Mouse (Mus musculus): ENCODE measurements at regions not wholly inside any gene's neighbourhood (a gene's known extent, or its start where the extent isn't known, plus 50 kb on each side); places are given as distances from the start of the nearest gene placed in this dataset.

DNA sequence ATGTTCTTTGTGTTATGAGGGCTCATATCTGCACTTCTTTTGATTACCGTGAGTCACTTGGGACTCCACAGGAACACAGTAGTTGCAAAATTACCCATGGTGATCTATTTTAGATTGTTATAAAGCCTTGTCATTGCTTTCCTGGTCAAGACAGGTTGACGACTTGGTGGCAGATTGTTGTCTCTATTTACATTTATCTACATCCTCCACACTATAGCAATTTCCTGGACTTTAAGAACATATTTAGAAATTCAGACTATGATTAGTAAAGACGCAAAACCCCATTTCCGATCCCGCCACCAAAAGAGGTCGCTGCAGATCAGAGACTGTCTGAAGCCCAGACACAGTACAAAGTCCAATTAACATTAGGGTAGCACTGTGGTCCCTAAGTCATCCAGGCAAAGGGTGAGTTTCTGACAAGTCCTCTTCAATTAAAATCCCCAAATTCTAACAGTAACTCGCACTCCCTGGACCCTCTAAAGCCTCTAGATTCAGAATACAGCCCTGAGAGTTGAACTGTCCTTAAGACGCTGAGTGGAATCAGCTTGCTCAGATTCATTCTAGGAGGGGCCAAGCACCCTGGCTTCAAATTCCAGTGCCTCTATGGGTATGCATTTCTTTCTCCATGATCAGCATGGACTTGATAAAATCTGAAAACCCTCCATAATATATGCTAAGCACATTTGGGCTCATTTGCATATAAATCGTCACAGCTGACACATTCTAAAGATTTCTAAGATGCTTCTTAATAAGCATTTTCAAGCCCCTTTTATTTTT lies 461.9 kb upstream of the BC052040 start:
- DNase-seq (ENCODE audit: low spot score in 2 of 2), result no peak

- no peak for DNase-seq (ENCODE audit: low spot score in 2 of 2)
These were observed 461.4 kb upstream of the BC052040 start for GRCm38 (mm10) chr2:115120206-115120503.

- no peak for DNase-seq (ENCODE audit: low spot score in 2 of 2)
These were observed 454.7 kb upstream of the BC052040 start for GRCm38 (mm10) chr2:115126625-115127369.

DNA sequence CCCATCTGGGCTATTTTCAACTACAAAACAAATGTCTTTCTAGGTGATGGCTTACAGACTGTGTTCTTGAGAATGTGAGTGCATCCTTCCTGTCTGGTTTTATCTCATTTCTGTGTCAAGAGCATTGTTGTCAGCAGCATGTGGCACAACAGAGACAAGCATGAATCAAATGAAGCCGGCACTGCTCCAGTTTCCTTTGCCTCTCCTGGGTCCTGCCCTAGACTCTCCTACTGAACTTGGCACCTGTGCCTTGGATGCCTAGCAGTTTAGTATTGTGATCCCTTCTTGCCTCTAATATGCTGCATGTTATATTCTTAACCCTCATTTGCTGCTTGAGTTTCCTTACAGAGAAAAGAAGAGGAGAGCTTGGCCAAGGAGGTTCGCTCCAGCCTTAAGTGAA lies 449.8 kb upstream of the BC052040 start:
- no peak for DNase-seq (ENCODE audit: low spot score in 2 of 2)

GRCm38 (mm10) chr2:115132165-115132592 lies 449.3 kb upstream of the BC052040 start:
- DNase-seq (ENCODE audit: low spot score in 2 of 2), result no peak

- no peak for DNase-seq (ENCODE audit: low spot score in 2 of 2)
These were observed 440.1 kb upstream of the BC052040 start for GRCm38 (mm10) chr2:115141416-115141815.

- no peak for DNase-seq (ENCODE audit: low spot score in 2 of 2)
These were observed 409.4 kb upstream of the BC052040 start for GRCm38 (mm10) chr2:115172111-115172510.

DNA sequence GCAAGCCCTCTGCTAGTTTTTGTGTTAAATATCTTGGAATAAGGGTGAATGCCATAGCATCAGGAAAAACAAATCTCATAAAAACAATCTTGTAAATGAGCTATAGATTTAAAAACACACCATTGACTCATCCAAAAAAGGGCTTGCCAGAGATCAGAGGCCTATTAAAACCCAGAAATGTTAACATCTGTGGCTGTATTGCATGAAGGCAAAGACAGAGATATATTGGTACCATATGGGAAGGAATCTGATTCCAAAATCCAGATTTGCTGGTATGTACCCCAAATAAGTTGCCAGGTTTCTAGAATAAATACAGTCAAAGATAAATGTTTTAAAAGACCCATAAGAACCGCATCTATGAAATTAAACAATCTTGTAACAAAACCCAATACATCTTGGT lies 404.4 kb upstream of the BC052040 start:
- DNase-seq (ENCODE audit: low spot score in 2 of 2), result no peak

GRCm38 (mm10) chr2:115177896-115178295 lies 403.6 kb upstream of the BC052040 start:
- no peak for DNase-seq (ENCODE audit: low spot score in 2 of 2)

GRCm38 (mm10) chr2:115211191-115211590 lies 370.3 kb upstream of the BC052040 start:
- no peak for DNase-seq (ENCODE audit: low spot score in 2 of 2)

DNA sequence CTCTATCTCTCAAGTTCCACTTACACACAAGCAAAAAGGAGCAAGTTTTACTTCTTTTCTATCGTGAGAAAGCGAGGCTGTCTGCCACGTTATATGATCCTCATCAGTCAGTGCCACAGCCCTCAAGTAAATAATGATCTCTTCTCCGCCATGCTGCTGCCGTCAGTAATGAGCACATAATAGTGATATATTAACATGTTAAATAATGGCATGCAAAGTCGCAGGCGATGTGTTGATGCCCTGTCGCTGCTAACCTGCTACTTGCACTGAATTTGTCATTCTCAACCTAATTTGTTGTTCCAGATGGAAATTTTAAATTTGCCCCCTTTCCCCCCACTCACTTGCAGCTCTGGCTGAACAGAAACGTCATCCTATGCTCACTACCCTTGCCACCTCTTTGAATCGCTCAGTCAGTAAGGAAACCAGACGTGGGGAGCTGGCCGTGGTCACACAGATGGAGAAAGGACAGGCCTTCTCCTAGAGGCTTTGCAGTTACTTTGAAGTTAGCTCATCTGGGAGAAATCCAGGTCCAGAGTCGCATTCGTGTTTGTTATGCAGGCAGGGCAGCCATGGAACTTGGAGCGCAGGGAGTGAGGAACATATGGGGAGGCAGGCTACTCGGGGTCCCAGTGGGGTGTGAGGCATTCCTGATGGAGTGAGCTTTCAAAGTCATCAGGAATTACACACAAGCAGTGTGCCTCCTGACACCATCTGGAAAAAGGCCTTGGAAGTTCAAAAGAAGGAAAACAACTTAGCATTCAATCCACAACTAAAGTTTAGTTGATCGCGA lies 368.1 kb upstream of the BC052040 start:
- DNase-seq (ENCODE audit: low spot score in 2 of 2), result no peak

- no peak for DNase-seq (ENCODE audit: low spot score in 2 of 2)
These were observed 367.2 kb upstream of the BC052040 start for GRCm38 (mm10) chr2:115214292-115214691.

DNA sequence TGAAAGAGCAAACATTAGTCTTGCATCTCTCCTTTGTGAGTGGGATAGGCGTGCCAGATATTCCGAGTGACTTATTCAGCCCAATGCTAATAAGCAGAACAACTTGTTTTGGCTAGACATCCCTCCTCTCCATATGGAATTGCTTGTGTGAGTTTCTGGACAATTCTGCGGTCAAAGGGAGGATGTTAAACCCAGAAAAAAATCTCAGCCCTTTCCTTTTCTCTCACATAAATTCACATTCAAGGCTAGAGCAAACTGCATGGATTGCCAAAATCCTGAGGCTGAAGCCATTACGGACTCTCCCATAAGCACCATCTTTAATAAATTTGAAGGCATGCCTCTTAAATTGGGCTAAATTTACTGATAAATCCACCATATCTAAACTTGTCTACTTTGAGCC lies 351.5 kb upstream of the BC052040 start:
- DNase-seq (ENCODE audit: low spot score in 2 of 2), result no peak

GRCm38 (mm10) chr2:115247673-115248072 lies 333.8 kb upstream of the BC052040 start:
- no peak for DNase-seq (ENCODE audit: low spot score in 2 of 2)

DNA sequence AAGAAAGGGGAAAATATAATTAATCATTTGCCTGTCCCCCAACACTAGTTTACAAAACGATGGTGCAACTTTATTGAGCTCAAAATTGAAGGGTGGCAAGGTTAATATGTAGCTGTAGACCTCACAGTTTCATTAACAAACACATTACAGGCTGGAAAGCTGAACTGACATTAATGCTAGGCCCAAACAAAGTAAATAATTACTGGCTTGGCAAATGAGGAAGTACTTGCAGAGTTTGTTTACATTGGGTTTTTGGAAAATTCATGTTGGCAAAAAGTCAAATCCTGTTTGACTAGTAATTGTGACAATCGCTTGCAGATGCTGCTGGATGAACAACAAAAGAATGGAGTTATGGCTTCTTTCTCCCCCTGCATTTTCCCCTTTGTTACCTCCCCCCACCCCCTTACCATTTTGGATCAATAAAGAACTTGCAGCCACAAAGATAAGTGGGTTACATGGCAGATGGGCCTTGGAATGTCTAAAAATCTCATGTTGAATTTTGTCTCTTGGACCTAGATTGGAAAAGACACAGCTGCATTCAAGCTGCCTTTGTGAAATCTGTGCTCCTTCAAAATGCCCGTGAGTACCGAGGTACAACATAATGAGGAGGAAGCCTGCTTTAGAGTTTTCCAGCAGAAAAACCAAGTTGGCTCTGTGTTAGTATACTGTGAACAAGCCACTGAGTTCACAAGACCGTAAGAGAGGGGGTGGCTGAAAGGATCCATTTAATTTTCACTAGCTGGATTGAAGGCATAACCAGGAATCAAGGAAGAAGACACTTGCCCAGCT lies 331.3 kb upstream of the BC052040 start:
- no peak for DNase-seq (ENCODE audit: low spot score in 2 of 2)

DNA sequence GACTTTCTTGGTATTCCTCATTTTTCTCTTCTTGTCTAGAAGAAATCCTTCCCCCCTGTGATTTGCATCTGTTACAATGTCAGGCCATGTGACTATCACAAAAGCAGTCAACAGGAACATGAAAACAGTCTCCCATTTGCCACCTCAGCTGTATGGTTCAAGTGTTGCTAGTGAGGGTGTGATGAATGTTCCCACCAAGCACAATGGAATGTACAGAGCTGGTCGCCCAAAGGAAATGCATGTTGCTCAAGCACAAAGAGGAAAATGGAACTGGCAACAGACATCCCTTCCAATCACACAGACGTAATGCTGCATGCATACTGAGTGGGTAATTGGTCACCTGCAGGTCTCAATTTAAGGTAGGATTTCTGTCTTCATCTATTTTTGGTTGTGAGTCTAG lies 324.1 kb upstream of the BC052040 start:
- no peak for DNase-seq (ENCODE audit: low spot score in 2 of 2)

DNA sequence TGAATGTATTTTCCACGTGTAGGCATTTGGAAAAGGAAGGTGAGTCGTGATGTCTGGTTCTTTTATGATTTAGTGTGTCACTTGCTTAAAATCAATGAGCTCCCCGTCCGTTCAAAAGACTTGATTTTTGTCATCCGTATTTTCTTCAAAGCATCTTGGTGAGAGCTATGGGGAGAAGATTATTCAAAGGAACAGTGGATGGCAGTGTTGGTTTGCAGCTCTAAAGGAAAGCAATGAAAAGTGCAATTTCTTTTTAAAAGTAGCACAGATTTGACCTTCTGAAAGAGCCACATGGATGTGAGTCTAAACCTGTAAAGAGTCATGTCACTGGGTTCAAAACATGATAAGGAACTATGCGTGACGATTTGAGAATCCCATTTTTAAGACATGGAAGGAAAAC lies 313.3 kb upstream of the BC052040 start:
- no peak for DNase-seq (ENCODE audit: low spot score in 2 of 2)

DNA sequence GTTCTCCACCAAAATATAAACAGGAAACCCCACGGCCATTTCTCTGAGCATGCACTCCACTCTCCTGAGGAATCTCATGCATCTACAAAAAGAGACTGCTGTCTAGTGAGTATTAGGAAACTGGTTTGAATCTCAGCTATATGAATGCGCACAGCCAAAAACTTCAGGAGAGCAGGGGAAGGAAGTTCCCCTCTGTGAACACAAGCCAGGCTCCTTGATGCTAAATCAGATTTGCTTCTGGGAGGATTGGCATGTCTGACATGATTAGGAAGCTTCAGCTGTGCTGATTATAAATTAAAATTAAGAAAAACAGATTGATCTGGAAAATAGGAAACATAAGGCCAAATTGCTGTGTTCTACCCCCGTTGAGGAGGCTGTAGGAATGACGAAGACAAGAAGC lies 304.1 kb upstream of the BC052040 start:
- DNase-seq (ENCODE audit: low spot score in 2 of 2), result no peak

GRCm38 (mm10) chr2:115293020-115293419 lies 288.5 kb upstream of the BC052040 start:
- no peak for DNase-seq (ENCODE audit: low spot score in 2 of 2)

GRCm38 (mm10) chr2:115297463-115297862 lies 284.1 kb upstream of the BC052040 start:
- DNase-seq (ENCODE audit: low spot score in 2 of 2), result no peak

- DNase-seq (ENCODE audit: low spot score in 2 of 2), result no peak
These were observed 274.3 kb upstream of the BC052040 start for GRCm38 (mm10) chr2:115307248-115307647.

All from urinary bladder, postnatal 36 days (tissue).